Mouse (Mus musculus) neural tube, embryonic 14.5 days (tissue): ENCODE measurements around the gene Tpbgl. TPM values are rescaled to one million over a fixed set of nuclear protein-coding genes. Genes with fewer than 3 reads are reported as not detected.

ENCODE experiments used
- ATAC-seq: fragments of 200-750 bp; cut with Nextera tagmentation; 2 replicates; pipeline ENCODE4 v1.8.0; 2017; ENCODE audit warnings: low read depth, mild to moderate bottlenecking, moderate TSS enrichment, moderate library complexity
- H3K27ac ChIP-seq: fragments of 300-500 bp; sonication (generic); 2 replicates; pipeline ENCODE4 v1.5.1; 2014; ENCODE audit warnings: low read depth, mild to moderate bottlenecking, control low read depth, low read length, moderate library complexity, mixed read lengths
- H3K27me3 ChIP-seq: fragments of 300-500 bp; sonication (generic); 2 replicates; pipeline ENCODE4 v1.6.1; 2014; ENCODE audit warnings: low read length; ENCODE audit not compliant: control insufficient read depth, insufficient read depth
- H3K36me3 ChIP-seq: fragments of 300-500 bp; sonication (generic); 2 replicates; pipeline ENCODE4 v1.6.1; 2014; ENCODE audit warnings: low read length, mixed read lengths; ENCODE audit not compliant: control insufficient read depth, insufficient read depth
- H3K4me1 ChIP-seq: fragments of 300-500 bp; sonication (generic); 2 replicates; pipeline ENCODE4 v1.6.1; 2014; ENCODE audit warnings: low read length; ENCODE audit not compliant: control insufficient read depth, insufficient read depth
- H3K4me2 ChIP-seq: fragments of 300-500 bp; sonication (generic); 2 replicates; pipeline ENCODE4 v1.6.1; 2014; ENCODE audit warnings: mild to moderate bottlenecking, low read depth, low read length, control low read depth
- H3K4me3 ChIP-seq: fragments of 300-500 bp; sonication (generic); 2 replicates; pipeline ENCODE4 v1.5.1; 2014; ENCODE audit warnings: low read depth, low read length, control low read depth, mixed read lengths
- H3K9ac ChIP-seq: fragments of 300-500 bp; sonication (generic); replicated peaks from 2 replicates; pipeline ENCODE4 v1.6.1; 2014; ENCODE audit warnings: low read depth, mild to moderate bottlenecking, control low read depth, low read length, mixed read lengths
- H3K9me3 ChIP-seq: fragments of 300-500 bp; sonication (generic); 2 replicates; pipeline ENCODE4 v1.6.1; 2016; ENCODE audit warnings: low read length; ENCODE audit not compliant: control insufficient read depth
- WGBS: fragments of 180-500 bp; shearing (Covaris S2); extraction: QIAGEN DNeasy Blood & Tissue Kit; methylation state at CpG from one replicate; pipeline ENCODE4 v1.1.7; 2014; 5-methylcytosine and 5-hydroxymethylcytosine counted together
- polyA plus RNA-seq: library from polyadenylated mRNA; unstranded; fragments of >200 nt; fragmentation: Nextera tagmentation; extraction: Ambion mirVana; gene quantifications from 2 replicates; pipeline ENCODE4 v1.2.1, GENCODE M21; 2014

Tpbgl gene
- polyA plus RNA-seq, 1 experiment from 2014 or later = 1.8 TPM

DNA sequence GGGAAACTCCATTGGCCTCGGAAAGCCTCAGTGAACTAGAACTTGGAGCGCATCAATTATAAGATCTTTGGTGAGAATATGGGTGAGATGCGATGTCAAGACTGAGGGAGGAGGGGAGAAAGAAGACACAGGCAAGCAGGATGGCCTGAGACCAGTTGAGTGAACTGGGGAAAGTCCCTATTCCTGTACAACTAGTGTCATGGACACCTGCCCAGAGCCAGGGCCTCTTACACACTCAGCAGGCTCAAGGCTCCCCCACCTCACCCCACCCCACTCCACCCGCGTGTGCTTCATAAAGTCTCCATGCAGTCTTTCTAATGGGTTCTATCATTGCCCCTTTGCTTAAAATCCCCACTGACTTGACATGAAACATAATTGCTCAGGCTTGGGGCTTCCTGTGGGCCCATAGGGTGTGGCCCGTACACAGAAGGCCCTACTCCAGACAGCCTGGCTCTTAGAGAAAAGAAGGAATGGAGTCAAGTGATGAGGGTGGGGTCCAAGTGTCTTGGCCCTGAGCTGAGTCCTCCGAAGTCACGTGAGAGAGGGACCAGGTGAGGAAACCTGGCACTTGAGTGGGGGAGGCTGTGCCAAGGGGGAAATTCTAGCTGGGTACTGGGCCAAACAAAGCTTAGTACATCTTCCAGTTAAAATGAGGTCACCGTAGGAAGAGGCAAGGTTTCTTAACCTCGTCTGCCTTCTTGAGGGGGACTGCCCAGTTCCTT, 39.0 kb upstream of the Tpbgl start:
- no peaks in the 10 kb centered on the region for H3K27me3 ChIP-seq
- ATAC-seq = no peak
- 91% methylated on average over 10 of the region's 10 CpGs for WGBS

GRCm38 (mm10) chr7:99664571-99665485, 37.9 kb upstream of the Tpbgl start:
- no peak overlapping the region for H3K9ac ChIP-seq
- no peak overlapping the region for H3K4me2 ChIP-seq
- WGBS = 59% methylated on average over 11 of the region's 11 CpGs
- no peaks in the 10 kb centered on the region for H3K9me3 ChIP-seq
- ATAC-seq = no peak
- no peaks in the 10 kb centered on the region for H3K27me3 ChIP-seq
- H3K4me3 ChIP-seq = no peak overlapping the region
- H3K27ac ChIP-seq = no peak overlapping the region
- no peaks in the 10 kb centered on the region for H3K4me1 ChIP-seq
- H3K36me3 ChIP-seq = no peaks in the 10 kb centered on the region

More for the DNA sequence above, 39.0 kb upstream of the Tpbgl start:
- H3K27ac ChIP-seq = no peak overlapping the region
- H3K36me3 ChIP-seq = no peaks in the 10 kb centered on the region
- no peak overlapping the region for H3K9ac ChIP-seq
- H3K4me2 ChIP-seq = no peak overlapping the region
- H3K4me1 ChIP-seq = no peaks in the 10 kb centered on the region
- H3K9me3 ChIP-seq = no peaks in the 10 kb centered on the region
- no peak overlapping the region for H3K4me3 ChIP-seq

GRCm38 (mm10) chr7:99663507-99664220, 36.8 kb upstream of the Tpbgl start:
- no peak for ATAC-seq
- no peak overlapping the region for H3K9ac ChIP-seq
- H3K4me3 ChIP-seq = no peak overlapping the region
- no peak overlapping the region for H3K27ac ChIP-seq
- H3K4me2 ChIP-seq = no peak overlapping the region
- H3K27me3 ChIP-seq = no peaks in the 10 kb centered on the region
- WGBS = 87% methylated on average over 9 of the region's 9 CpGs
- no peaks in the 10 kb centered on the region for H3K9me3 ChIP-seq
- H3K36me3 ChIP-seq = no peaks in the 10 kb centered on the region
- H3K4me1 ChIP-seq = no peaks in the 10 kb centered on the region

DNA sequence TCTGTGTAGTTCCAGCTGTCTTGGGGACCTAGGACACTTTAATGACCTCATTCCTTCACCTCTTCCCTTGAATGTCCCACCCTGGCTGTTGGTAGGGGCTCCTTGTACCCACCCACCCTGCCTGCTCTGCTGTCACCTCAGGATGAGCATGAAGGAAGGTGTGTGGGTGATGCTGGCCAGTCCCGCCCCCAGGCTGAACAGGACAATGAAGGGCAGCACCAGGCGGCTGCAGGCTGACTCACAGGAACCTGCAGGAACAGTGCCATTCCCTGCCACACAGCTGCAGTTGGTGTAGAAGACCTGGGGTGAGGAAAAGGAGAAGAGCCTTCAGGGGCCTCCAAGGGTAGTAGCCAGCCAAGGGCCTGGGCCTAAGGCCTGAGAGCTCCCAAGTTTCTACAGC, 35.4 kb upstream of the Tpbgl start:
- 65% methylated on average over 2 of the region's 2 CpGs for WGBS
- Histone ChIP-seq H3K27ac (no peak overlapping the region), H3K4me1 (no peaks in the 10 kb centered on the region), H3K4me2 (no peak overlapping the region), H3K36me3 (no peaks in the 10 kb centered on the region), H3K9me3 (no peaks in the 10 kb centered on the region), H3K4me3 (no peak overlapping the region), H3K27me3 (no peaks in the 10 kb centered on the region), H3K9ac (no peak overlapping the region)
- ATAC-seq = no peak

- no peak for ATAC-seq
- Histone ChIP-seq H3K4me2 (no peak overlapping the region), H3K36me3 (no peaks in the 10 kb centered on the region), H3K9me3 (no peaks in the 10 kb centered on the region), H3K27me3 (no peaks in the 10 kb centered on the region), H3K27ac (no peak overlapping the region), H3K4me3 (no peak overlapping the region), H3K4me1 (no peaks in the 10 kb centered on the region), H3K9ac (no peak overlapping the region)
- WGBS = 69% methylated on average over 14 of the region's 14 CpGs
Measured at GRCm38 (mm10) chr7:99661571-99662230, 34.8 kb upstream of the Tpbgl start.

- no peak overlapping the region for H3K4me2 ChIP-seq
- no peak for ATAC-seq
- H3K27me3 ChIP-seq = no peaks in the 10 kb centered on the region
Measured at GRCm38 (mm10) chr7:99661071-99661470, 34.2 kb upstream of the Tpbgl start.

DNA sequence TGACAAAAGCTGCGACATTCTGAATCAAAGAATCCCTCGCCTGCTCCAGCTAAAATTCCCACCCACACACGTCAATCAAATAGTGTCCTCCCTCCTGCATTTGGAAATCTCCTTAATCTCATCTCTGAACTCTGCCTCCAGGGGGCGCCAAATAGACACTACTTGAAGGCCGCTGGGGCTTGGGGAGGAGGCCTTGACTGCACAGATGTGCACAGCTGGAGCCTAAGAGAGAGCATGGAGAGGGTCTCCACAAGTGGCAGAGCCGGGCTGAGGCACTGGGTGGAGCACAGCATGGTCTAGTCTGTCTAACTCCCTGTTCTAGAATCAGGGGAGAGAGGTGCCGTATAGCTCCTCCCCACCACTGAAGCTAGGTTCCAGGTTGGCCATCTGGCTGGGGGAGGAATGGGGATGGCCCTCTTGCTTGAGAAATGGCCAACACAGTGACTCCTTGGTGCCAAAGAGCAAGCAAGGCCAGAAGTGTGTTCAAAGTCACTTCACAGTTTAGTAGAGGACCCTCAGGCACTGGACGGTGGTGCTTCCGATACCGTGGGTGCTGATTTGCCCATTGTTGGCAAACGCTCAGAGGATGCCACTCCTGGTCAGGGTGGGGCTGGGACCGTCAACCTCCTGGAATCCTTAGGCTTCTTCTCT, 32.6 kb upstream of the Tpbgl start:
- H3K27me3 ChIP-seq = no peaks in the 10 kb centered on the region
- 48% methylated on average over 12 of the region's 12 CpGs for WGBS
- no peak overlapping the region for H3K4me3 ChIP-seq
- H3K9me3 ChIP-seq = no peaks in the 10 kb centered on the region
- H3K27ac ChIP-seq = no peak overlapping the region
- ATAC-seq = peak; percentile 65; the same call in 1 of the 2 replicates
- no peak overlapping the region for H3K4me2 ChIP-seq
- no peaks in the 10 kb centered on the region for H3K4me1 ChIP-seq
- H3K36me3 ChIP-seq = no peaks in the 10 kb centered on the region
- H3K9ac ChIP-seq = no peak overlapping the region

More at GRCm38 (mm10) chr7:99661071-99661470, 34.2 kb upstream of the Tpbgl start:
- WGBS = 92% methylated on average over 9 of the region's 9 CpGs
- Histone ChIP-seq H3K9me3 (no peaks in the 10 kb centered on the region), H3K4me3 (no peak overlapping the region), H3K4me1 (no peaks in the 10 kb centered on the region), H3K36me3 (no peaks in the 10 kb centered on the region), H3K9ac (no peak overlapping the region), H3K27ac (no peak overlapping the region)

- ATAC-seq = no peak
- no peaks in the 10 kb centered on the region for H3K27me3 ChIP-seq
- H3K4me3 ChIP-seq = no peak overlapping the region
- no peaks in the 10 kb centered on the region for H3K36me3 ChIP-seq
- no peak overlapping the region for H3K9ac ChIP-seq
- H3K4me2 ChIP-seq = no peak overlapping the region
- peaks cover 13% of the 10 kb centered on the region for H3K4me1 ChIP-seq
- 85% methylated on average over 11 of the region's 11 CpGs for WGBS
- H3K9me3 ChIP-seq = no peaks in the 10 kb centered on the region
- no peak overlapping the region for H3K27ac ChIP-seq
Measured at GRCm38 (mm10) chr7:99654244-99654643, 27.3 kb upstream of the Tpbgl start.
